Mouse (Mus musculus) lung, postnatal 25 days (tissue): ENCODE results near the gene Zfp653.

Experiments
- DNase-seq: peaks from one replicate; pipeline ENCODE4 v3.0.0; 2022; ENCODE audit warnings: low spot score

Zfp653 gene

DNA sequence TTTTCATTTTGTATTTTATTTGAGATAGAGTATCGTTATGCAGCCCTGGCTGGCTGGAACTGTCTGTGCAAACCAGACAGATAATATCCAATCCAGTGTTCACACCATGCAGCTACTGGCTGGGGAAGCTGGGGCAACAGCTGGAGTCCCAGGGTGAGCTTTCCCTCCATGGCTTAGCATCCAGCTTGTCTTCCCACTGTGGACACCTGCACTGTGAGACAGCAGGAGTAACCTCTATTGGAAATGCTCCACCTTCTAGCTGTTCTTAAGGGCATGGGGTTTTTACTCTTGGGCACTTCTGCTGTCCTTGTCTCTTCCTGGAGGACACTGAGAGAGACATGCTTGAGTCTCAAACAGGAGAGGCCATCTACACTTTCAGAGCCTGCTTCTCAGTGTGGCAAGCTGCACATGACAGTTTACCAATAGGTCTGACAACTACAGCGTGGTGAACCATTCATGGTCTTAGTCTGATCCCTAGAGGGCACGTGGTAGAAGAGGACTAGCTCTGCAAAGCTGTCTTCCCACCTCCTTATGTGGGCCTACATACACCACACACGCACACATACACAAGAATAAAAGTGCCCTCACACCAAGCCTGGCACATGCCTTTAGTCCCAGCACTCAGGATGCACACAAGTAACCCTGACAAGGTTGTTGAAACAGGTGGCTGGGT is 1.2 kb downstream of the Zfp653 start:
- DNase-seq: no peak

GRCm38 (mm10) chr9:22067195-22067594 is 4.0 kb downstream of the Zfp653 start:
- DNase-seq: no peak

GRCm38 (mm10) chr9:22066433-22066832 is 4.7 kb downstream of the Zfp653 start:
- peak; percentile 57 for DNase-seq

- no peak for DNase-seq
Observed at GRCm38 (mm10) chr9:22065642-22066041, 5.5 kb downstream of the Zfp653 start.

DNA sequence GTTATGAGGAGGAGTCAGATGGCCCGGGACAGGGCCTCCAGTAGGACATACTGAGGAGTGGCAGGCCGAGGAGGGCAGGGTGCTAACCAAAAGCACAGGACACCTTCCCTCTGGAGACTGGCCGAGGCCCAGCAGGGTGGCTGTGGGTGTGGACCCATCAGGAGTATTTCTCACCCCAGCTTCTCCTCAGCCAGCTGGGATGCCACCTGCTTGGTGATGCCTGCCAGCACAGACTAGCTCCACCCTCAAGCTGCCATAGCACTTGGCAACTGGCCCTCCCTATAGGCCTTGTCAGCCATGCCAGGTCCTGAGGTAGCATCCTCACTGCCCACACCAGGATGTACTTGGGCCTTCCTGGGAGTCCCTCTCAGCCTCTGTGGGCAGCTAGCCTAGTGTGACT is 6.8 kb downstream of the Zfp653 start:
- no peak for DNase-seq

DNA sequence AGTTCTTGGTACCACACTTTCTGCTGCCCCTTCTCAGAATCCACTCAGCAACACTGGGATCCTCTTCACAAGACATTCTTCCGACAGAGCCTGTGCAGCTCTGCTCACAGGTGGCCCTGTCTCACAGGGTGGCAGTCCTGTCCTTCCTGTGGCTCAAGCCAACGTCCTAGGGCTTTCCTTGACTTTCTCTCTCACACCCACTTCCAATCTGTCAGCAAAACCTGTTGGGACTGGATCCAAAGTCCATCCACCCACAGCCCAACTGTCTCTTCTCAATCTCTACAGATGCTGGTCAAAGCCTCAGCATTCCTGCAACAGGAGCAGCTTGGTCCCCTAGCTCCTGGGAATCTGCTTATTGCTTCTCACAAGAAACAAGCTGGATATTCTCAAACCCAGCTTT is 9.8 kb downstream of the Zfp653 start:
- DNase-seq: no peak

GRCm38 (mm10) chr9:22058011-22058424 is 13.2 kb downstream of the Zfp653 start:
- DNase-seq: no peak

DNA sequence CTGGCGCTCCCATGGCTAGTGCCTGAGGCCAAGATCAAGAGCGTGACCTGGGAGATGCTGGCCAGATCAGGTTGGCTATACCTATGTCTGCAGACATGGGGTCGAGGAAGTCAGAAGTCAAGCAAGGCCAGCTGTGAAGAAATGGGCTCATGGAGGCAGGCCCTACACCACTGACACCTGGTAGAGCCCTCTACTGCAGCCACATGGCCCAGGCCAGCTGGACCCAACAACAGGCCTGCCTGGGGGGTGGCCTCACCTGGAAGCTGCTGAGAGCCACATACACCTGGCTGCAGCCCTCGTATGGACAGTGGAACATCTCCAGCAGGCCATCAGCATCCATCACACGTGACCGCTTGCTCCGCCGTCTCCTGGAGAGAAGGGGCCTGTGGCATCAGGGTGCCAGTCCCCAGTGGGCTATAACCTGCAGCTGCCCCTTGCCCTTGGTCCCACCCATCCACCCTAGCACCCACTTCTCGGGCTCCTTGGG is 14.1 kb downstream of the Zfp653 start:
- DNase-seq: no peak

GRCm38 (mm10) chr9:22056303-22056910 is 14.8 kb downstream of the Zfp653 start:
- DNase-seq: no peak

GRCm38 (mm10) chr9:22055713-22056112 is 15.5 kb downstream of the Zfp653 start:
- no peak for DNase-seq

DNA sequence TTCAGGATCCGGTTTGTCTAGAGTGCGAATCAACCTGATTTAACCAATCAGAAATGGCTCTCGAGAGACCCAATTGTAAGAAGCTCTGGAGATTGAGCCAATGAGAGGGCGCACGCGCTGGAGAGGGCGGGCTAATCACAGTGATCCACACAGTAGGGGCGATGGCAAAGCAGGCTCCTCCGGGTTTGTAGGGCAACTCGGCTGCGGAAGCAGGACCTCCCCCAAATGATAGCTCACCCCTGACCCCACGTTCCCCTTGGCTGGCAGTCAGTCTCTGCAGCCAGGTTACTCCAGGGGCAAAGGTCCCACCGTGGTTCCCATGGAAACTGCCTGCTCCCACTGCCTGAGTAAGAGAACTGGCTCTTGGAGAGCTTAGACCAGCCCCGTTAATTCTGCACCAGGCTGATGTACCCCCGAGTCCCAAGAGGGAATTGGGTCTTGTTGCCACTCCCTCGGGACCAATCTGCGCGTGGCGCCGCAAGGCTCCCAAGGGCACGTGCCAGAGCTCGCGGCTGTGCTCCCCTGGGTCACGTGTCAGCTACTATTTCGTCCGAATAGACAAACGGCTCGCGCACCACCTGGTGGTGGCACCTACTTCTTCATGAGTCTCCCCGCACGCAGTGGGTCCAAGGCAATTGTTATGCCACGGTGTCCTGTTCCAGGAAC is 16.6 kb downstream of the Zfp653 start:
- DNase-seq: peak; percentile 57

DNA sequence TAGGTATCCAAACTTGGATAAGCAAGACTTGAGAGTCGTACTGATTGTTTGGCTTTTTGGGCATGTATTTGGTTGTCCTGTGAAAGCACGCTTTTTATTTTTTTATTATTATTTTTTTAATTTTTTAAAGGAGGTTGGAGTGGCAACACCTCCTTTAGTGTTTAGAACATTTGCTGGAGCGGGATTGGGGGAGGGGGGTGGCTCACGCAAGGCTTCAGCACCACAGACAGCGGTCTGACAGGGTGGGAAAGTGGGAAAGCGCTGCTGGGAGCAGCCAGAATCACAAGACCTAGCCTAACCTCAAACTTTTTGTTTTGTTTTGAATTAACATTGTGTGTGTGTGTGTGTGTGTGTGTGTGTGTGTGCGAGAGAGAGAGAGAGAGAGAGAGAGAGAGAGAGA is 17.5 kb downstream of the Zfp653 start:
- DNase-seq: no peak

- no peak for DNase-seq
Observed at GRCm38 (mm10) chr9:22051958-22052254, 19.3 kb downstream of the Zfp653 start, which contains the start of gene Elavl3. TSS of gene Elavl3 (minus strand) at chr9:22052023.

- DNase-seq: no peak
Observed at GRCm38 (mm10) chr9:22051161-22051957, 19.8 kb downstream of the Zfp653 start.

DNA sequence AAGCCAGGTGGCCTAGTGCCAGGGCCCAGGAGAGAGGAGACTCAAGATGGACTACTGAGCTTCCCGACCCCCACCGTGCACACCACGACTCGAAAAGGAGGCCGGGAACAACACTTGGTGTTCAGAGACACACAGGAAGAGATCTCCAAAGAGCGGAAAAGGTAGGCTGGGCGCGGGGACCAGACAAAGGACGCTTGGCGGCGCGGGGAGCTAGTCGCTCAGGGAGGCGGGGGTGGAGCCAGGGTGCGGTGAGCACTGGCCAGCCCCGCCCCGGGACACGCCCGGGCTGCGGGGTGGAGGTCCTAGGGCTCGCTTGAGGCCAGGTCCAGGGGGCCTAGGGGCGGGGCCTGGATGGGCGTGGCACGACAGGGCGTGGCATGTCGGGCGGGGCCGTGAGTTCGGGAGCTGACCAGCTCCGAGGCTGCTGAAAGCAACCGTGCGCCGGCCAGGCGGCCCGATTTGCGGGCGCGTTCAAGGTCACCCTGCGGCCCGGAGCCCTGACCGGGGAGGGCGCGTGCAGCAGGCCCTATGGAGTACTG is 20.8 kb downstream of the Zfp653 start:
- peak; percentile 16 for DNase-seq

- no peak for DNase-seq
Observed at GRCm38 (mm10) chr9:22049721-22050270, 21.4 kb downstream of the Zfp653 start.

DNA sequence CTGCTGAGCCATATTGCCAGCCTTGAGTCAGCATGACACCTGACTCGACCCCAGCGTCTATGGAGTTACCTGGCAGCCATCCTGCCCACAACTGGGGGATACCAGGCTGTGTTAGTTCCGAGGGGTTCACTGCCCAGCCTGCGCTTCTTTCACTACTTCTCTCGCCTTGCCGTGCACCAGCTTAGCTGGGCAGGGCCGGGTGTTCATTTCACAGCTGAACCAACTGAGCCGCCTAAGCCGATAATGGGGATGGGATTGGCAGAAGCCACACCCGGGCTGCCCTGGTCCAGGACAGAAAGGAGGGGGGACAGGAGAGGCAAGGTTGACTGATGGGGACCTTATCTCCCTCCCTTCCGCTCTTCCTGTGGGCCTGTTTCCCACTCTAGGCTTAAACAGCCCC is 21.9 kb downstream of the Zfp653 start:
- DNase-seq: no peak

DNA sequence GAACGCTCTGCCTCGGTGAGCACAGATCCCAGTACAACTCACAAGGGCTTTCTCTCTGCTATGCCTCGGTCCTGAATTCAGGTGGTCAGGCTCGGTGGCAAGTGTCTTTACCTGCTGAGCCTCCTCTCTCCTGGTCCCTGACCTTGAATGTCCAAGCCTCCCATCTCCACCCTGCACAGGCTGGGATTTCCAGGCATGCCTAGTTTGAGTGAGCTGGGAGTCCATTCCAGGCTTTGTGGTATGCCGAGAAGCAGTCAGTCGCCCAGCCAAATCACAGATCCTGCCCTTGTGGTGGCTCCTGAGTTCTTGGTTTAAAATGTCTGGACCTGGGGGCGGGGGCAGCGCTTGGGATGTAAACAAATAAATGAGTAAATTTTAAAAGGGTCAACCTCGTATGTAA is 23.8 kb downstream of the Zfp653 start:
- no peak for DNase-seq

DNA sequence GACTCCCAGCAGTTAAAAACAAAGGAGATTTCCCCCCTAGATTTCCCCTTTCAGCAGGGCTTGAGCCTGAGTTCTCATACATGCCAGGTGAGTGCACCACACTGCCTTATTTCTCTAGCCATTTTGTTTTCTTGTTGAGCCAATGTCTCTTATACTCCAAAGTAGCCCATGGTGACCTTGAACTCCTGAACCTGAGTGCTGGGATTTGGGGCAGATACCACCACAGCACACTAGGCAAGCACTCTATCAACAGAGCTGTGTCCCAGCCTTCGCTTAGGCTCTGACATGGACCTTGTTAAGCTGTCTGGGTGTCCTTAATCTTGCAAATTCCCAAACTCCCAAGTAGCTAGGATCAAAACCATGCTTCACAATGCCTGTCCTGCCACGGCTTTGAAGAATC is 29.3 kb downstream of the Zfp653 start:
- no peak for DNase-seq

DNA sequence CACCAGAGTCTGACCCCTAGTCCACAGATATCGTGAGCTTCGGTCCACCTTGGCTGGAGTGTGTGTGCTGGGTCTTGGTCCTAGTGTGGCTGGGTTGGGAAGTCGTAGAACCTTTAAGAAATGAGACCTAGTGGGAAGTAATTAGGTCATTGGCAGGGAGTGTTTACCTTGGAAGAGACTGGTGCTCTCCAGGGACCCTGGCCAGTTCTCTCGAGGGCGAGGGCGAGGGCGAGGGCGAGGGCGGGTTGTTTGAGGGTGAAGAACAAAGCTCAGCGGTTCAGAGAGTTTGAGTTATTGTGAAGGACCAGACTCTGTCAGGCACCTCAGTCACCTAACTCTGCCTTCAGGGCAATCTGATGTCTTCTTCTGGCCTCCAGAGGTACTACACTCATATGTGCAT is 33.4 kb downstream of the Zfp653 start:
- no peak for DNase-seq

GRCm38 (mm10) chr9:22035300-22036044 is 35.7 kb downstream of the Zfp653 start:
- DNase-seq: no peak
